Mouse (Mus musculus) urinary bladder, adult 2 months (tissue): Measurements from ENCODE around the gene Pim3. TPM values are rescaled to one million over a fixed set of nuclear protein-coding genes. Genes with fewer than 3 reads are reported as not detected.
"Not testable (repeated sequence)": the region's sequence is repeated elsewhere in the genome, so short reads cannot be mapped to it uniquely, and the experiment has no call there.

Source experiments
- DNase-seq: peaks from one replicate; pipeline ENCODE4 v3.0.0; 2022; ENCODE audit warnings: low spot score
- polyA plus RNA-seq: library from polyadenylated mRNA; depleted of rRNA; stranded (reverse); fragments of >200 nt; gene quantifications from 2 replicates; pipeline ENCODE4 v1.2.3, GENCODE M21; 2012; rRNA removed

Gene Pim3
- 11.7 and 12.4 TPM in 2 replicates for polyA plus RNA-seq

DNA sequence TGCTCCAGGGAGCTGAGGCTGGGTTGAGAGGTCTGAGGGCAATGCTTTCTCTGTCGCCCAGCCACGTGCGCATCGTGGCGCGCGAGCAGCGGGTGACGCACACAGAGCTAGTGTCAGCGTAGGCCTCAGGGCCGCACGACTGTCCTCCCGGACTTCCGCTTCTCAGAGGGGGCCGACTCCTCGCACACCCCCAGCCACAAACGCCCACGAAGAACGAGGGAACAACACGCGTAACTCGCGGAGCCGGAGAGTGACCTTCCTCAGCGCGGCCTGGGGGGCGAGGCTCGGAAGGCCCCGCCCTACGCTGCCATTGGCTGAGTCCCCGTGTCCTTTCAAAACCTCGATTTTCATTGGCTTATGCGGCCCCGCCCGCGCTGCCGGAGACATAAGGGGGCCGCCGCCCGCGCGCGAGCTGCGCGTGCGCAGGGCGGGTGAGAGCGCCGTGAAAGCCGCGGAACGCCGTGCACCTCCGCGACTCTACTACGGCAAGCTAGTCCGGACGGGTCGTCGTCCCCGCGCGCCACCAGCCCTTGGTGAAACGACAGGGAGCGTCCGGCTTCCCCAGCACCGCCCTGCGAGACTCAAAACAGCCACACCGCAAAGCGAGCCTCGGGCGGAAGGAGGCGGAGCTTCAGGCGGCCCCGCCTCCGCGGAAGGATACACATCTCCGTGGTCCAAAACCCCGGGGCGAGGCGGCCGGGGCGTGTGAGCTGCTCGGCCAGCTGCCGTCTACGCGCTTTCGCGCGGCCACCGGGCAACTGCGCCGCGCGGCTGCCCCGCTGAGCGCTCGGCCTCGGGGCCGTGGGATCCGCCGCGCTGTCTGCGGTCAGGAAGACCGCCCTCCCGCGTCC, at the start of gene Pim3:
Gene Pim3 (plus strand): TSS at position 415 of the 851 bp plus-strand sequence.
- peak; percentile 99 for DNase-seq

DNA sequence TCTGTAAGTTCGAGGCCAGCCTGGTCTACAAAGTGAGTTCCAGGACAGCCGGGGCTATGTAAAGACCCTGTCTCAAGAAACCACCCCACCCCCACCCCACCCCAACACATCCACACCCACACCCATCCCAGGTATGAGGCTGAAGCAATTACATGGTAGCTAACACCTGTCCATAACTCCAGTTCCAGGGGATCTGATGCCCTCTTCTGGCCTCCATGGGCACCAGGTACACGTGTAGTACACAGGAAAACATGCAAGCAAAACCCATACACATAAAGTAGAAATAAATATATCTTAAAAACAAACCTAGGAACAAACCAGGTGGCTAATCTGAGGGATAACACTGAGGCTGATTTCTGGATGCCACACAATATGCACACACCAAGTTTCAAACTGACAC, 48.7 kb upstream of the Pim3 start:
- DNase-seq: no peak

GRCm38 (mm10) chr15:88813873-88814272, 48.1 kb upstream of the Pim3 start:
- DNase-seq: not testable (repeated sequence)

DNA sequence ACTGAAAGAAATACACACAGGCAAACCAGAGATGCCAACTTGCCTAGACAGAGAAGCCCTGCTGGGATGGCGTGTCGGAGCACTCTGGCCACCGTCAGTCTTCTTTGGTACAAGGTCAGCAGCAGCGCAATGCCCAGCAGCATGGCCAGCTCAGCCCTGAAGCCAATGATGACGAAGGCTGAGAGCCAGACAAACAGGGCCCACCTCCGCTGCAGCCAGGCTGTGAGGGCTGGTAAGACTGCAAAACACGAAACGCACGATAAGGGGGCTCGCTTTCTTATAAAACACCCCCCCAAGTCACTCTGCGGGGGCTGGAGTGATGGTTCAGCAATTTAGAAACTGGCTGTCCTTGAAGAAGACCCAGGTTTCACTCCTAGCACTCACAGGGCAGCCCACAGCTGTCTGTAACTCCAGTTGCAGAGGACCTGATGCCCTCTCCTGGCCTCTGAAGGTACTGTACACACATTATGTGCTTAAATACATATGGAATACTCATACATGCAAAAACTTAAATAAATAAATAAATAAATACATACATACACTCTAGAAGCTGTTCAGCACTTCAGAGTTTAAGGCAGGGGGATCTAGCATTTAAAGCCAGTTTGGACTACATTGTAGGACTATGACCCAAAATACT, 47.5 kb upstream of the Pim3 start:
- no peak for DNase-seq

GRCm38 (mm10) chr15:88815196-88815700, 46.7 kb upstream of the Pim3 start:
- DNase-seq: no peak

DNA sequence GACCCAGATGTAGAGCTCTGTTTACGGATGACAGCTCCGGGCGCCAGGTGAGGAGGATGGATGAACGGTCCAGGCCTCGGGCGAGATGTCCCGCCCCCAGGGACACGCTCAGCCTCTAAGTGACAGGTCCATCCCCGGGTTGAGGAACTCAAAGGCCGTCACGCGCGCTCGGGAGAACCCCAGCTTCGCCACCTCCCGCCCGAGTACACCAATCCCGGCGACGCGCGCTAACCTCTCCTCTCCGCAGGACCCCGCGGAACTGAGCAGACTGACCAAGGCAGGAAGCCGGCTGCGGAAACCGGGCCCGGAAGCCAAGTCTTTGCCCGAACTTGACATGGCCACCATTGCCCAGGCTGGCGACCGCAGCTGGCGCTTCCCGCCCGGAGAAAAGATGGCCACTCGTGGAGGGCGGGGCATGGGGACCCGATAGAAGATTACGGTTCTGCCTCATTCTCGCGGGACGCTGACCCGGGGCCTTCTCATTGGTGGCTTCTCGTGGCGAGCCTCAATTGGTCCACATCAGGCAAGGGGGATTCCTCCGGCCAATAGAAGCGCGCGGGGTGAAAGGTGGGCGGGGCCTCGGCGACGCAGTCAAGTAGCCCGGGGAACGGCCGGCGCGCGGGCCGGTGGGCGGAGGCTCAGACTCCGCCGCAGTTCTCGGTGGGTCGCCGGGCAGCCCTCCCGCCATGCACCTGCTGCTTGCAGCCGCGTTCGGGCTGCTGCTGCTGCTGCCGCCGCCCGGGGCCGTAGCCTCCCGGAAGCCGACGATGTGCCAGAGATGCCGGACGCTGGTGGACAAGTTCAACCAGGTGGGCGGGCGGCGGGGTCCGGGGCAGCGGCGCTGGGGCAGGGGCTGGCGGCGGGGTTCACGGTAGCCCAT, 42.7 kb upstream of the Pim3 start, which contains the start of the genes Alg12 and Creld2:
Gene Alg12 (minus strand): TSS at position 293 of the 880 bp plus-strand sequence.
Gene Creld2 (plus strand): TSS at position 621 of the 880 bp plus-strand sequence.
- peak; percentile 95 for DNase-seq

DNA sequence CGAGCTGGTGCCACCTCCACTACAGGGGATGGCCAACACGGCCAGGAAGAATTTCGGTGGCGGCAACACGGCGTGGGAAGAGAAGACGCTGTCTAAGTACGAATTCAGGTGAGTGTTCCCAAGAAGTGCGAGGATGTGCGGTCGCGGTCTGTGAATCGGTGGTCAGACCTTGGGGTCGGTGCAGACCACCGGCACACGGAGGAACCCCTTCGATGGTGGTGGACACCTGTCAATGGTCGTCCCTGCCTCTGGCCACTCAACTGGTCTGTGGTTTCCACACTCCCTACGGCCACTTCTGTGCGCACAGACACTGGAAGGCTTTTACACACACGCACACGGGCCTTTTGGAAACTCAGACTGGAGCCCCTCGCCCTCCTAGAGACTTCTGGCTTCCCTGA, 42.1 kb upstream of the Pim3 start:
- DNase-seq: no peak

DNA sequence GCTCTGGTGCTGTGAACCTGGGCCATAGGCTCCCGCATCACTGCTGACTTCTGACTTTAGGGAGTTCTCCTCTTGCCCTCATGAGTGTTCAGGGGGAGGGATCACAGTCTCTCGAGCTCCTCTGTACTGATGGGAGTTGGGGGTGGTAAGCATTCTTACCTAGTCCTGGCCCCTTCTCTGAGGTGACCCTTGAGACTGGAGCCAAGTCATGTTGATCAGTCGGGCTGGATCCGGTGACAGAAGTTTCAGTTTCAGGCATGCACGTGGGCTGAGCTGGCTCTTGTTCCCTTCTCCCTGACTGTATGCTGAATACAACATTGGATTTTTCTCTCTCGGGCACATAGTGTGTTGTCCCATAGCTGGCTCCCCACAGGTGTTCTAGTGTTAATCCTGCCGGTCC, 40.6 kb upstream of the Pim3 start:
- no peak for DNase-seq

GRCm38 (mm10) chr15:88822513-88822912, 39.5 kb upstream of the Pim3 start:
- DNase-seq: no peak

DNA sequence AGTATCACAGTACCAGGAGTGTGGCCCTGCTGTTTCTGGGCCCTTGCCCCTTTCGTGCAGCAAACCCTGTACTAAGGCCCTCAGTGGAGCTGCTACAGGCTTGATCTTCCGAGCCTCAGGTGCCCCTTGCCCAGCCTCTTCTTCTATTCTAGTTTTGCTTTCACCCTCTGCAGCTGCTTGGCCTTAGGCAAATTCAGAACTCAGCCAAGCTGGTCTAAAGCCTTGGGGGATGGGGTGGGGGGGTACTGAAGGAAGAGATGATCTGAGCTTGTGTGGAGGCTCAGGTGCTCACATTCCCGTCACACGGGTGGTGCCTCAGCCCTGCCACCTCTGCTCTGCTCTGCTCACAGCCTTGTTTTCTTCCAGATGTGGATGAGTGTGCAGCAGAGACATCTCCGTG, 38.6 kb upstream of the Pim3 start:
- DNase-seq: no peak

DNA sequence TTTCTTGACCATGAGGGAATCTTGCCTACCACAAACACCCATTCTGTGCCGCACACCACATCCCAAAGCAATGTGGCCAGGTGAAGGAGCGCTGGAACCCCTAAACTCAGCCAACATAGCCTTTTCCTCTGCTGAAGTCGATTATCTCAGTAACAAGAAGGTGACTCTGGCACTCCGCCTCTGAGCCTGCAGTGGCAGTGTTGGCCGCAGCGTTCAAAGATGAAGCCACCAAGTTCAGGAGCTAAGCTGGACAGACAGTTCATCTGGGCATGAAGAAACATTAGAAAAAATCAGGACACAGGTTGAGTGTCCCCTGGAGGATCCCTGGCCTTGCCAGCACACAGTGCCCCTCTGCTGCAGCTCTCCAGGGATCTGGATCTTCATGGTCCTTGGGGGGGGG, 34.5 kb upstream of the Pim3 start:
- no peak for DNase-seq

DNA sequence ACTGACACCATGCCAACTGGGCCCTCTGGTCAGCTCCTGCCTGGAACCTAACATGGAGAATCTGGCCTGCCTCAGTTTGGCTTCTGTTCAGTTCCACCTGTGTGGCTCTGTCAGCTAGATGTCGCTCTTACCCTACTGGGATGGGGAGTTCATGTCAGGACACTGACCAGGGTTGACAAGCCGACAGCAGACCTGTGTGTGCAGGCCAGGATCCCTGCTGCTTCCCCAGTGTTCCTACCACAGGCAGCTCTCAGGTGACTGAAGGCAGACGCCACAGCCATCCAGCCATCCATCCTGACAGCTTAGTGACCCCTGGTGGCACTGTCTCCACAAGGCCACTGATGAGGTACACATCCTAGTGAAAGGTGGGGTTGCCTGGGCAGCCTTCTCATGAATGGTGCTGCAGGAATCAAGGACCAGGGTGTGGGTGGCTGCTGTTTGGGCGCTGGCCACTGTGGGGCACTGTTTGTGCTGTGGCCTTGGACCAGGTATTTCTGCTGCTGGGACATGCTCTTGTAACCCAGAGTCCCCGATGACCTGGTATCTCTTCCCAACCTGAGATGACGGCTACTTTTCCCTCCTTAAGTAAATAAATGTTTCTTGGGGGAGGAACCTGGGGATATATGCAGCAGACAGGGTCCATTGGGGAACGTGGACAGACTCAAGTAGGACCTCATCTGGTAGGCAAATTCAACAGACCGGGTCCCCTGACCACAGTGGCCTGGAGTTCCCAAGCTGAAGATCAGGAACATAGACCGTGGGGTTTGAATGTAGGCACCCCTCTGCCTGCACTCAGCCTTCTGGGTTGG, 33.8 kb upstream of the Pim3 start:
- peak; percentile 54 for DNase-seq

- DNase-seq: peak; percentile 84
Observed at GRCm38 (mm10) chr15:88828800-88829705, 32.9 kb upstream of the Pim3 start.

GRCm38 (mm10) chr15:88829791-88830440, 32.1 kb upstream of the Pim3 start:
- no peak for DNase-seq

DNA sequence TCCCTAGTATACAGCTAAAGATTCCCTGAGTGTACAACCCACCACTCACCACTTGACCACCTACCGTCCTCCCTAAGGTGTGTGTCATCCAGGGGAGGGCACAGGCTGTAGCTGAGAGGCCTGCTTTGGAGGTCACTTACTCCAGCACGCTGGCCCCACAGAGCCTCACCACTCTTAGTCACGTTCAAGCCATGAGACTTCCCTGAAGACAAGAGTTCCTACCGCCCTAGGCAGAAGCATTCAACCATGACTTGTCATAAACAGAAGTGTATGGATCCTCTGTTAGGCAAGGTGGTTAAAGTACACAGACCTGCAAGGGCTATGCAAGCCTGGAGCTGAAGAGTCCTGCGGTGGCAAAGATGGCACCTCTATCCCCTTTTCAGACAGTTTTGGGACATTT, 31.3 kb upstream of the Pim3 start:
- no peak for DNase-seq

GRCm38 (mm10) chr15:88831482-88831881, 30.5 kb upstream of the Pim3 start:
- DNase-seq: no peak

- DNase-seq: no peak
Observed at GRCm38 (mm10) chr15:88832536-88832935, 29.4 kb upstream of the Pim3 start.

DNA sequence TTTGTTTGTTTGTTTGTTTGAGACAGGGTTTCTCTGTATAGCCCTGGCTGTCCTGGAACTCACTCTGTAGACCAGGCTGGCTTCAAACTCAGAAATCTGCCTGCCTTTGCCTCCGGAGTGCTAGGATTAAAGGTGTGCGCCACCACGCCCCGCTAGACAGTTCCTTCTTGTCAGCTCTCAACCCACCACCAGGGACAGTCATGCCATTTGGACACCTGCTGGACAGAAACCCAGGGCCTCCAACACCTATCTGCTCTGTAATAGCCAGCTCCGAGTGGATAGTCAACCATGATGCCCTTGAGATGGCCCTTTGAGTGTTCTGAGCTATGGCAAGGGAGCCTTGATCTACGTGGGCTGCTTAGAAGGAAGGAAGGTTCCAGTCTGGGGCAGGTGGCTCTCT, 26.0 kb upstream of the Pim3 start:
- no peak for DNase-seq

DNA sequence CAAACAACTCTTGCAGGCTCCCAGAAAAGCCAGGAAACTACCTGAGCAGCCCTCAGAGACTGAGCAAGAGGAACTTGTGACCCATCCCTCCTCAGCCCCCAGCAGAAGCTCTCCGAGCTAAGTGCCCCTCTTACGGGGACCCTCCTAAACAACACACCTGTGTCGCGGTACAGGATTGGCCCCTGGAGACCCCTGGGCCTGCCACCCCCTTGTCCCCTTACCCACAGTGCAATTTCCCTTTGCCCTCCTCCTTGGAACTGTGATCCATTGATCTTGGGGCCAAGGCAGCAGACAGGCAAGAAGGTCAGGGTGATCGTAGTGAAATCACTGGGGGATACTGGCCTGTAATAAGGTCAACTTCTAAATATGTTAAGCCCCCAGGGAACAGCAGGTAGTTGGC, 25.4 kb upstream of the Pim3 start:
- DNase-seq: no peak
